Mouse (Mus musculus) myocyte (in vitro differentiated cells): ENCODE results near the gene Yars2. TPM values are rescaled to one million over a fixed set of nuclear protein-coding genes. Genes with fewer than 3 reads are reported as not detected.

Source experiments
- H3K27me3 ChIP-seq: one replicate; pipeline ENCODE4 v1.6.1; 2011; ENCODE audit not compliant: control insufficient read depth, insufficient read depth, insufficient read length
- H3K36me3 ChIP-seq: one replicate; pipeline ENCODE4 v1.6.1; 2011; ENCODE audit not compliant: control insufficient read depth, insufficient read depth
- H3K4me2 ChIP-seq: one replicate; pipeline ENCODE4 v1.6.1; 2011; ENCODE audit warnings: low read depth, control low read depth
- H3K4me3 ChIP-seq: one replicate; pipeline ENCODE4 v1.5.1; 2011; ENCODE audit warnings: mild to moderate bottlenecking, control low read depth, moderate library complexity
- H3K79me2 ChIP-seq: one replicate; pipeline ENCODE4 v1.6.1; 2011; ENCODE audit not compliant: control insufficient read depth, insufficient read depth
- H3ac ChIP-seq: one replicate; pipeline ENCODE4 v1.6.1; 2011; ENCODE audit not compliant: control insufficient read depth, insufficient read length
- CEBPB ChIP-seq: IDR thresholded peaks from 2 replicates; pipeline ENCODE4 v1.6.1; 2011; ENCODE audit warnings: mild to moderate bottlenecking, moderate library complexity; ENCODE audit not compliant: poor library complexity, insufficient read depth, severe bottlenecking
- E2F4 ChIP-seq: IDR thresholded peaks from one replicate; pipeline ENCODE4 v1.6.1; 2011; ENCODE audit warnings: mild to moderate bottlenecking, control low read depth, moderate library complexity; ENCODE audit not compliant: insufficient read depth
- MAX ChIP-seq: IDR thresholded peaks from one replicate; pipeline ENCODE4 v1.6.1; 2011; ENCODE audit warnings: low read depth, mild to moderate bottlenecking, control low read depth
- MYOD1 ChIP-seq, 3 experiments: IDR thresholded peaks; one replicate each; pipeline ENCODE4 v1.6.1; 2011; ENCODE audit warnings: control low read depth in 2 of 3, low read depth in 2 of 3, mild to moderate bottlenecking in 2 of 3, moderate library complexity in 1 of 3; ENCODE audit not compliant: insufficient read length in 2 of 3, control insufficient read depth in 1 of 3
- MYOG ChIP-seq, 3 experiments: IDR thresholded peaks; one replicate each; pipeline ENCODE4 v1.6.1; 2011; ENCODE audit warnings: control low read depth in 2 of 3, low read depth in 2 of 3, mild to moderate bottlenecking in 2 of 3; ENCODE audit not compliant: insufficient read length in 2 of 3, control insufficient read depth in 1 of 3, insufficient read depth in 1 of 3
- POLR2A ChIP-seq: IDR thresholded peaks from one replicate; pipeline ENCODE4 v1.6.1; 2011; ENCODE audit warnings: low read depth, mild to moderate bottlenecking, control low read depth, moderate library complexity; ENCODE audit not compliant: insufficient read length
- POLR2AphosphoS2 ChIP-seq: IDR thresholded peaks from one replicate; pipeline ENCODE4 v1.6.1; 2011; ENCODE audit warnings: low read depth, control low read depth; ENCODE audit not compliant: insufficient read length
- REST ChIP-seq: IDR thresholded peaks from one replicate; pipeline ENCODE4 v1.6.1; 2011; ENCODE audit warnings: mild to moderate bottlenecking, control low read depth, moderate library complexity; ENCODE audit not compliant: insufficient read depth, insufficient read length
- SRF ChIP-seq: IDR thresholded peaks from one replicate; pipeline ENCODE4 v1.6.1; 2011; ENCODE audit warnings: low read depth; ENCODE audit not compliant: control insufficient read depth, insufficient read length
- TCF12 ChIP-seq: IDR thresholded peaks from one replicate; pipeline ENCODE4 v1.6.1; 2011; ENCODE audit warnings: mild to moderate bottlenecking, control low read depth; ENCODE audit not compliant: poor library complexity, insufficient read depth, severe bottlenecking
- TCF3 ChIP-seq: IDR thresholded peaks from one replicate; pipeline ENCODE4 v1.6.1; 2011; ENCODE audit warnings: low read depth, control low read depth; ENCODE audit not compliant: insufficient read length
- USF1 ChIP-seq: IDR thresholded peaks from one replicate; pipeline ENCODE4 v1.6.1; 2011; ENCODE audit warnings: low read depth, mild to moderate bottlenecking, control low read depth, moderate library complexity
- polyA plus RNA-seq: library from polyadenylated mRNA; unstranded; fragments of >200 nt; fragmentation: generic; extraction: Trizol; gene quantifications from one replicate; pipeline ENCODE4 v1.2.1, GENCODE M21; 2012; ENCODE audit warnings: missing spikeins

Gene Yars2
- polyA plus RNA-seq, 1 experiment = 18.5 TPM

DNA sequence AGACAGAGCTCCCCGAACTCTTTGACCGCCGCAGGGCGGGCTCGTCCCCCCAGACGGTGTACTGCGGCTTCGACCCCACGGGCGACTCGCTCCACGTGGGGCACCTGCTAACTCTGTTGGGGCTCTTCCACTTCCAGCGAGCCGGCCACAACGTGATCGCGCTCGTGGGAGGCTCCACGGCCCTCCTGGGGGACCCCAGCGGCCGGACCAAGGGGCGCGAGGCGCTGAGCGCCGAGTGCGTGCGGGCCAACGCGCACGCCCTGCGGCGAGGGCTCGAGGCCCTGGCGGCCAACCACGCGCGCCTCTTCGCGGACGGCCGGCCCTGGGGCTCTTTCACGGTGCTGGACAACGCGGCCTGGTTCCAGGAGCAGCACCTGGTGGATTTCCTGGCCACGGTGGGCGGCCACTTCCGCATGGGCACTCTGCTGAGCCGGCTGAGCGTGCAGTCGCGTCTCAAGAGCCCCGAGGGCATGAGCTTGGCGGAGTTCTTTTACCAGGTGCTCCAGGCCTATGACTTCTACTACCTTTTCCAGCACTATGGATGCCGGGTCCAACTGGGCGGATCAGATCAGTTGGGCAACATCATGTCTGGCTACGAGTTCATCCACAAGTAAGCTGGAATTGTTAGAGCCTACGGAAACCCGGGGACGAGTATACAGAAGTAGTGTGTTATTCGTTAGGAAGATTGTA is 518 bp downstream of the Yars2 start:
- Histone ChIP-seq H3K36me3 (peaks cover 19% of the 10 kb centered on the region), H3ac (peak overlapping the region; percentile 60), H3K79me2 (peaks cover 20% of the 10 kb centered on the region), H3K27me3 (no peaks in the 10 kb centered on the region), H3K4me3 (peak overlapping the region; percentile 70), H3K4me2 (peak overlapping the region; percentile 90)
- TF ChIP-seq POLR2A (peak; percentile 20), TCF3 (no peak)

DNA sequence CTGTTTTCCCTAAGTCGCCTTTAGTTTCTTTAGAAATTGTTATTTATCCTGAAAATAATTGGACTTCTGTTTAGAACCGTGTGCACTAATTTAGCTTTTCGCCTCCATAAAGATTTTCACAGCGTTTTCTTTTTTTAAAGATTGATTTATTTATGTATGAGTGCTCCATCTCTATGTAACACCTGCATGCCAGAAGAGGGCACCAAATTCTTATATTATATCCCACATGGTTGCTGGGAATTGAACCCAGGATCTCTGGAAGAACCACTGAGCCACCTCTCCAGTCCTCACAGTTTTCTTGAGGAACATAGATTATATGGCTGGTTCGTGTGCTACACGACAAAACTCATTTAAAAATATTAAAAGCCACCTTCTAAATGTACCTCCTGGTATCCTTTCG is 1.1 kb downstream of the Yars2 start:
- H3K36me3 ChIP-seq = peaks cover 22% of the 10 kb centered on the region
- H3K27me3 ChIP-seq = no peaks in the 10 kb centered on the region
- H3K79me2 ChIP-seq = peaks cover 20% of the 10 kb centered on the region
- peak overlapping the region; percentile 60 for H3ac ChIP-seq
- peak overlapping the region; percentile 90 for H3K4me2 ChIP-seq
- TF ChIP-seq POLR2AphosphoS2 (no peak), TCF3 (no peak), USF1 (no peak), E2F4 (no peak), SRF (no peak), POLR2A (no peak), MYOG (IDR thresholded peaks at IDR 0.05; ENCODE audit: control insufficient read depth in 1 of 3, insufficient read depth in 1 of 3, insufficient read length in 2 of 3, low read depth in 2 of 3) (no peak), MYOD1 (IDR thresholded peaks at IDR 0.05; ENCODE audit: control insufficient read depth in 1 of 3, insufficient read length in 2 of 3, low read depth in 2 of 3) (no peak), CEBPB (no peak), MAX (no peak), TCF12 (no peak), REST (no peak)
- H3K4me3 ChIP-seq = peak overlapping the region; percentile 70

DNA sequence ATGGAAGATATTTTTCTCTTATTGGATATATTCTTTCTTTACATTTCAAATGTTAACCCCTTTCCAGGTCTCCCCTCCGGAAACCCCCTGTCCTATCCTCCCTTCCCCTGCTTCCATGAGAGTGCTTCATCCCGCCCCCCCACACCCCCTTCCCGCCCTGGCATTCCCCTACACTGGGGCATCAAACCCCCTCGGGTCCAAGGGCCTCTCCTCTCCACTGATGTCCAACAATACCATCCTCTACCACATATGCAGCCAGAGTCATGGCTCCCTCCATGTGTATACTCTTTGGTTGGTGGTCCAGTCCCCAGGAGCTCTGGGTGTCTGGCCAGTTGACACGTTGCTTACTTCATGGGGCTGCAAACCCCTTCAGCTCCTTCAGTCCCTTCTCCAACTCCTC is 8.6 kb downstream of the Yars2 start:
- Histone ChIP-seq H3K4me3 (no peak overlapping the region), H3K79me2 (no peaks in the 10 kb centered on the region), H3ac (no peak overlapping the region), H3K27me3 (no peaks in the 10 kb centered on the region), H3K4me2 (no peak overlapping the region), H3K36me3 (peaks cover 53% of the 10 kb centered on the region)
- TF ChIP-seq MAX (no peak), USF1 (no peak), CEBPB (no peak), SRF (no peak), POLR2AphosphoS2 (no peak), TCF12 (no peak), POLR2A (no peak), E2F4 (no peak), MYOG (IDR thresholded peaks at IDR 0.05; ENCODE audit: control insufficient read depth in 1 of 3, insufficient read depth in 1 of 3, insufficient read length in 2 of 3, low read depth in 2 of 3) (no peak), REST (no peak), TCF3 (no peak), MYOD1 (IDR thresholded peaks at IDR 0.05; ENCODE audit: control insufficient read depth in 1 of 3, insufficient read length in 2 of 3, low read depth in 2 of 3) (no peak)

DNA sequence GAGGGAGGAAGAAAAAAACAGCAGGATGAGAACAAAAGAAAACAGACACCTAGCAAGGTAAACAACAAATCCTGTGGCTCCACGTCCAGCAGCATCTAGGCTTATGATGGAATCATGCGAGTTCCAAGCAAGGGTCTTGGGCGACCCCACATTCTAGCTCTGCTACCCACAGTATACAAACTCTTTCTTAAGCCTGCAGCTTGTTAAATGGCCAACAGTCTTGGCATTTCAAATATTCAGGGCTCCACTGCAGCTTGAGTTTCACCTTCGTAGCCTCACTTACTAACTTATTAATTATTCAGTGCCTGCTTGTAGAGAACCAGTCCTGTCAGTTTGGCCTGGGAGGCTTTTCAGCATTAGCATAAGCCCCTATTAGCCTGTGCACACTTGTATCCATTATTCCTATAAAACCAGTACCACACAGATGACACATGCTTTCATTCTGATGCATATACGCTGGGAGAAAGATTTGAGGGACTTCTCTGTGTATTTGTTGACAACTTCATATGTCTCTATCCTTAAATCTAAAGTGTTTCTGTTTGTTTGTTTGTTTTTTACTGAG is 23.1 kb downstream of the Yars2 start:
- Histone ChIP-seq H3K27me3 (no peaks in the 10 kb centered on the region), H3K4me3 (no peak overlapping the region), H3ac (no peak overlapping the region), H3K79me2 (no peaks in the 10 kb centered on the region), H3K36me3 (peaks cover 63% of the 10 kb centered on the region), H3K4me2 (no peak overlapping the region)
- TF ChIP-seq TCF12 = no peak
- TF ChIP-seq MYOG (IDR thresholded peaks at IDR 0.05; ENCODE audit: control insufficient read depth in 1 of 3, insufficient read depth in 1 of 3, insufficient read length in 2 of 3, low read depth in 2 of 3) = no peak
- TF ChIP-seq POLR2A = no peak
- no peak for TF ChIP-seq TCF3
- TF ChIP-seq USF1 = no peak
- no peak for TF ChIP-seq POLR2AphosphoS2
- TF ChIP-seq MAX = no peak

DNA sequence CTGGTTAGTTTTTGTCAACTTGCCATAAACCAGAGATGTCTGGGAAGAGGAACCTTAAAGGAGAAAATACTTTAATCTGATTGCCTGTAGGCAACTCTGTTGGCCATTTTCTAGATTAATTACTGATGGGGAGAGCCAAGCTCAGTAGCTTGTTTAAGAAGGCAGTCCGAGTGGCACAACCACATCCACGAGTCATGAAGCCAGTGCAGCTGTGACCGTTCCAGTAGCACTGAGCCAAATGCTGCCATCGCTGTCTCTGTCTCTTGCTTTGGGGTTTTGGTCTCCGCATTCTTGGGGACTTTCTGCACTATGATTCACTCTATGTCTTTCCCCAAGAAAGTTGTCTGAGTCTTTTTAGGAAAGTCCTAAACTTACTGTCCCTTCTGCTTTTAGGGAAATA is 43.7 kb downstream of the Yars2 start:
- Histone ChIP-seq H3K4me2 (peak overlapping the region; percentile 16), H3K4me3 (no peak overlapping the region), H3K79me2 (peaks cover 62% of the 10 kb centered on the region), H3K36me3 (peaks cover 17% of the 10 kb centered on the region), H3ac (no peak overlapping the region), H3K27me3 (no peaks in the 10 kb centered on the region)
- TF ChIP-seq SRF = no peak
- peak in 1 of 3 experiments; percentile 52 for TF ChIP-seq MYOD1 (IDR thresholded peaks at IDR 0.05; ENCODE audit: control insufficient read depth in 1 of 3, insufficient read length in 2 of 3, low read depth in 2 of 3)
- TF ChIP-seq POLR2A = no peak
- TF ChIP-seq MYOG (IDR thresholded peaks at IDR 0.05; ENCODE audit: control insufficient read depth in 1 of 3, insufficient read depth in 1 of 3, insufficient read length in 2 of 3, low read depth in 2 of 3) = peak in 2 of 3 experiments; percentile 22 to 58
